Mouse (Mus musculus) megakaryocyte, adult 5-6 weeks (primary cell): ENCODE results near the gene Ppib. TPM values are rescaled to one million over a fixed set of nuclear protein-coding genes. Genes with fewer than 3 reads are reported as not detected.

ENCODE experiments used
- total RNA-seq, 2 experiments: library from RNA; stranded (forward) in 1 of 2; stranded (reverse) in 1 of 2; fragments of 153-499, 151-499 nt in 1 of 2; fragments of 221-1000, 200-1000 nt in 1 of 2; gene quantifications; 2 replicates each; pipeline versions ENCODE4 v1.2.3 to v1.2.4; 2015 to 2017

The Ppib gene
- total RNA-seq, 2 experiments from 2014 or later: 420 to 751 TPM

Other genes with a start within 250 kb of the Ppib start
- gene Zfp609, start 232.7 kb upstream of the Ppib start, total RNA-seq (2015): 10.4 and 11.3 TPM in 2 replicates
- gene Zfp609, start 232.7 kb upstream of the Ppib start, total RNA-seq (2017): 2.6 and 3.3 TPM in 2 replicates
- gene Pclaf, start 170.0 kb upstream of the Ppib start, total RNA-seq (2015): 105 and 130 TPM in 2 replicates
- 295 and 303 TPM in 2 replicates for gene Pclaf, start 170.0 kb upstream of the Ppib start, total RNA-seq (2017)
- gene Trip4, start 151.4 kb upstream of the Ppib start, total RNA-seq (2015): 17.7 and 23.0 TPM in 2 replicates
- 23.8 and 27.9 TPM in 2 replicates for gene Trip4, start 151.4 kb upstream of the Ppib start, total RNA-seq (2017)
- gene Csnk1g1, start 151.3 kb upstream of the Ppib start, total RNA-seq (2015): 25.0 and 31.0 TPM in 2 replicates
- 22.3 and 34.3 TPM in 2 replicates for gene Csnk1g1, start 151.3 kb upstream of the Ppib start, total RNA-seq (2017)
- gene Snx22, start 9.5 kb downstream of the Ppib start, total RNA-seq (2015): 0.21 TPM in 1 of 2 replicates, not detected in the other
- gene Snx22, start 9.5 kb downstream of the Ppib start, total RNA-seq (2017): 0.37 and 0.77 TPM in 2 replicates
- gene Snx1, start 66.4 kb downstream of the Ppib start, total RNA-seq (2015): 104 and 105 TPM in 2 replicates
- 203 and 217 TPM in 2 replicates for gene Snx1, start 66.4 kb downstream of the Ppib start, total RNA-seq (2017)
- 383 and 455 TPM in 2 replicates for gene Ciao2a, start 66.4 kb downstream of the Ppib start, total RNA-seq (2015)
- 259 and 261 TPM in 2 replicates for gene Ciao2a, start 66.4 kb downstream of the Ppib start, total RNA-seq (2017)
- gene Dapk2, start 98.0 kb downstream of the Ppib start, total RNA-seq (2015): 1.6 and 4.4 TPM in 2 replicates
- 2.6 and 4.0 TPM in 2 replicates for gene Dapk2, start 98.0 kb downstream of the Ppib start, total RNA-seq (2017)